Mouse (Mus musculus) cerebellum, adult 2 months (tissue): Measurements from ENCODE around the gene Bsnd.

Experiments used
- CTCF ChIP-seq: fragments of 200-500 bp; IDR thresholded peaks from 2 replicates; pipeline ENCODE4 v1.5.1; 2011; ENCODE audit warnings: low read depth, mild to moderate bottlenecking, control low read depth, low read length, moderate library complexity, borderline replicate concordance; ENCODE audit not compliant: insufficient read depth
- POLR2A ChIP-seq: fragments of 200-500 bp; IDR thresholded peaks from 2 replicates; pipeline ENCODE4 v1.6.1; 2011; ENCODE audit warnings: low read length, control low read depth, borderline replicate concordance; ENCODE audit not compliant: insufficient read depth

- TF ChIP-seq CTCF (no peak), POLR2A (no peak)
Observed at GRCm38 (mm10) chr4:106490620-106491019, 1.5 kb downstream of the Bsnd start.
